Mouse (Mus musculus): ENCODE measurements around the gene Gm21974. TPM values are rescaled to one million over a fixed set of nuclear protein-coding genes. Genes with fewer than 3 reads are reported as not detected.
"Not testable (repeated sequence)": the region's sequence is repeated elsewhere in the genome, so short reads cannot be mapped to it uniquely, and the experiment has no call there.

Gm21974 gene
- polyA plus RNA-seq, 1 experiment from 2014 or later, result not detected

DNA sequence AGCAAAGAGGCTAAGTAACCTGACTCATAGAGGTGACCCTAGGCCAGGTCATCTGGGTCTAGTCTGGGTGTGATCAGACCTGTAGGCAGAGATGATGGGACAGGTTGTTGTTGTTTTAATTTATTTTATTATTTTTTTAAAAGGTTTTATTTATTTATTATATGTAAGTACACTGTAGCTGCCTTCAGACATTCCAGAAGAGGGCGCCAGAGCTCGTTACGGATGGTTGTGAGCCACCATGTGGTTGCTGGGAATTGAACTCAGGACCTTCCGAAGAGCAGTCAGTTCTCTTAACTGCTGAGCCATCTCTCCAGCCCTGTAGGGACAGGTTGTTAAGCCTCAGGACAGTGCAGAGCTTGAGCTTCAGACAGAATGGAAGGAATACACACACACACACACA, 57.4 kb downstream of the Gm21974 start:
- not testable (repeated sequence) for H3K9ac ChIP-seq; H3K9me3 ChIP-seq (replicated peaks); H3K4me2 ChIP-seq; H3K27me3 ChIP-seq; H3K27ac ChIP-seq; H3K36me3 ChIP-seq (ENCODE audit: poor library complexity, severe bottlenecking); H3K4me3 ChIP-seq; ATAC-seq
- H3K4me1 ChIP-seq, result peaks cover 12% of the 10 kb centered on the region
- 84% methylated on average over 4 of the region's 4 CpGs for WGBS

DNA sequence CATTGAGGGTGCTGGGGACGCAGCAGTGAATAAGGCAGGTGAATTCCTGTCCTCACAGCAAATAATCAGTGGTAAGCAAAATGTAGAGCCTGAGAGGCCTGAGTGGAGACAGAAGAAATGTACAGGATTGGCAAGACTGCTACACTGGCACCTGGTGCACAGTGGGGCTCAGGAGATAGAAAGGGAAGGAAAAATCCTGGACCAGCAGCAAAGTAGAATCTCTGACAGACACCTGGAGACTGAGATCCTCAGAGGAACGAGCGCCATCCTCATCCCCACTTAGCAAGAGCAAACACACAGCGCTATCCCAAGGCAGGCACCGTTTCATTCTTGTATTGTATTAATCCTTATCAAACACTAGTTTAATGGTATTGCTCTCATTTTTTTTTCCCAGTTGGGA, 57.8 kb downstream of the Gm21974 start:
- no peaks in the 10 kb centered on the region for H3K9me3 ChIP-seq (replicated peaks)
- peaks cover 7% of the 10 kb centered on the region for H3K4me1 ChIP-seq
- no peaks in the 10 kb centered on the region for H3K27me3 ChIP-seq
- 89% methylated on average over 5 of the region's 5 CpGs for whole genome bisulfite sequencing
- H3K36me3 ChIP-seq (ENCODE audit: poor library complexity, severe bottlenecking), result no peaks in the 10 kb centered on the region
- no peak overlapping the region for H3K4me2 ChIP-seq
- H3K4me3 ChIP-seq, result no peak overlapping the region
- 0 out of 2 replicates have a peak overlapping the region, but pooled peaks have one; percentile 27 for H3K9ac ChIP-seq
- no peak overlapping the region for H3K27ac ChIP-seq
- no peak for ATAC-seq

Other genes with a start within 250 kb of the Gm21974 start
- 36.6 and 40.8 TPM in 2 replicates for gene Bcl7c, start 186.5 kb downstream of the Gm21974 start, polyA plus RNA-seq (2015; fragmentation: Nextera tagmentation; extraction: Ambion mirVana)
- 3.8 and 4.4 TPM in 2 replicates for gene Ctf1, start 182.7 kb downstream of the Gm21974 start, polyA plus RNA-seq (2015; fragmentation: Nextera tagmentation; extraction: Ambion mirVana)
- 0.19 and 0.36 TPM in 2 replicates for gene Ctf2, start 163.3 kb downstream of the Gm21974 start, polyA plus RNA-seq (2015; fragmentation: Nextera tagmentation; extraction: Ambion mirVana)
- gene Fbxl19, start 150.9 kb downstream of the Gm21974 start, polyA plus RNA-seq (2015; fragmentation: Nextera tagmentation; extraction: Ambion mirVana), result 7.7 and 9.6 TPM in 2 replicates
- gene Orai3, start 125.6 kb downstream of the Gm21974 start, polyA plus RNA-seq (2015; fragmentation: Nextera tagmentation; extraction: Ambion mirVana), result 4.8 and 5.4 TPM in 2 replicates
- 20.0 and 21.5 TPM in 2 replicates for gene Setd1a, start 118.8 kb downstream of the Gm21974 start, polyA plus RNA-seq (2015; fragmentation: Nextera tagmentation; extraction: Ambion mirVana)
- not detected in 2 replicates for gene Gm49388, start 109.8 kb downstream of the Gm21974 start, polyA plus RNA-seq (2015; fragmentation: Nextera tagmentation; extraction: Ambion mirVana)
- 5.0 and 7.5 TPM in 2 replicates for gene Hsd3b7, start 94.8 kb downstream of the Gm21974 start, polyA plus RNA-seq (2015; fragmentation: Nextera tagmentation; extraction: Ambion mirVana)
- gene Stx4a, start 71.2 kb downstream of the Gm21974 start, polyA plus RNA-seq (2015; fragmentation: Nextera tagmentation; extraction: Ambion mirVana), result 20.5 and 25.6 TPM in 2 replicates
- gene Stx1b, start 70.9 kb downstream of the Gm21974 start, polyA plus RNA-seq (2015; fragmentation: Nextera tagmentation; extraction: Ambion mirVana), result 18.9 and 21.9 TPM in 2 replicates
- gene Zfp646, start 19.2 kb downstream of the Gm21974 start, polyA plus RNA-seq (2015; fragmentation: Nextera tagmentation; extraction: Ambion mirVana), result 12.9 and 15.5 TPM in 2 replicates
- gene Zfp668, start 18.6 kb downstream of the Gm21974 start, polyA plus RNA-seq (2015; fragmentation: Nextera tagmentation; extraction: Ambion mirVana), result 39.1 and 44.8 TPM in 2 replicates
- 0.66 and 0.77 TPM in 2 replicates for gene Prss53, start 4.5 kb downstream of the Gm21974 start, polyA plus RNA-seq (2015; fragmentation: Nextera tagmentation; extraction: Ambion mirVana)
- gene Vkorc1, start 163 bp upstream of the Gm21974 start, polyA plus RNA-seq (2015; fragmentation: Nextera tagmentation; extraction: Ambion mirVana), result 55.8 and 59.5 TPM in 2 replicates
- gene Bckdk, start 8.6 kb upstream of the Gm21974 start, polyA plus RNA-seq (2015; fragmentation: Nextera tagmentation; extraction: Ambion mirVana), result 80.2 and 91.6 TPM in 2 replicates
- gene Kat8, start 17.1 kb upstream of the Gm21974 start, polyA plus RNA-seq (2015; fragmentation: Nextera tagmentation; extraction: Ambion mirVana), result 49.8 and 51.1 TPM in 2 replicates
- gene Prss8, start 34.6 kb upstream of the Gm21974 start, polyA plus RNA-seq (2015; fragmentation: Nextera tagmentation; extraction: Ambion mirVana), result 0.09 and 0.29 TPM in 2 replicates
- 7.9 and 10.1 TPM in 2 replicates for gene Prss36, start 51.3 kb upstream of the Gm21974 start, polyA plus RNA-seq (2015; fragmentation: Nextera tagmentation; extraction: Ambion mirVana)
- gene Fus, start 72.0 kb upstream of the Gm21974 start, polyA plus RNA-seq (2015; fragmentation: Nextera tagmentation; extraction: Ambion mirVana), result 452 and 476 TPM in 2 replicates
- 3.2 and 3.9 TPM in 2 replicates for gene Pycard, start 98.4 kb upstream of the Gm21974 start, polyA plus RNA-seq (2015; fragmentation: Nextera tagmentation; extraction: Ambion mirVana)
- not detected in 2 replicates for gene Trim72, start 108.5 kb upstream of the Gm21974 start, polyA plus RNA-seq (2015; fragmentation: Nextera tagmentation; extraction: Ambion mirVana)
- 0.36 and 0.40 TPM in 2 replicates for gene Itgam, start 167.2 kb upstream of the Gm21974 start, polyA plus RNA-seq (2015; fragmentation: Nextera tagmentation; extraction: Ambion mirVana)
- not detected in 2 replicates for gene Gm49368, start 167.2 kb upstream of the Gm21974 start, polyA plus RNA-seq (2015; fragmentation: Nextera tagmentation; extraction: Ambion mirVana)
- 0.04 TPM in 1 of 2 replicates, not detected in the other for gene Itgax, start 234.1 kb upstream of the Gm21974 start, polyA plus RNA-seq (2015; fragmentation: Nextera tagmentation; extraction: Ambion mirVana)

Data from forebrain, embryonic 13.5 days (tissue).